Mouse (Mus musculus) left cerebral cortex, adult 2 months (tissue): ENCODE measurements at regions not wholly inside any gene's neighbourhood (a gene's known extent, or its start where the extent isn't known, plus 50 kb on each side); places are given as distances from the start of the nearest gene placed in this dataset.
A peak's percentile ranks its signal among the peaks of the same experiment; 100 is the strongest.

Source experiments
- DNase-seq, 2 experiments: peaks; one replicate each; pipeline ENCODE4 v3.0.0; 2021 to 2022; ENCODE audit warnings: low spot score in 2 of 2, mixed read lengths in 1 of 2; ENCODE audit errors: extremely low spot score in 1 of 2
- H3K27ac ChIP-seq: fragments of 200-600 bp; 2 replicates; pipeline ENCODE4 v1.8.1; 2022
- H3K4me3 ChIP-seq: fragments of 200-600 bp; 2 replicates; pipeline ENCODE4 v1.8.1; 2022
- CTCF ChIP-seq: fragments of 200-600 bp; IDR thresholded peaks from 2 replicates; pipeline ENCODE4 v1.8.1; 2022; ENCODE audit warnings: antibody characterized with exemption, mild to moderate bottlenecking, moderate library complexity
- intact Hi-C: fragments of 180-260 bp; cut with DNase I; formaldehyde crosslinking; loops from one replicate; pipeline ENCODE4 v1.15.1; 2025

GRCm38 (mm10) chr5:119052354-119052996 lies 492.0 kb downstream of the Med13l start:
- H3K4me3 ChIP-seq: no peak overlapping the region
- TF ChIP-seq CTCF: no peak
- DNase-seq: no peak
- intact Hi-C loops: no loop called here
- no peak overlapping the region for H3K27ac ChIP-seq

DNA sequence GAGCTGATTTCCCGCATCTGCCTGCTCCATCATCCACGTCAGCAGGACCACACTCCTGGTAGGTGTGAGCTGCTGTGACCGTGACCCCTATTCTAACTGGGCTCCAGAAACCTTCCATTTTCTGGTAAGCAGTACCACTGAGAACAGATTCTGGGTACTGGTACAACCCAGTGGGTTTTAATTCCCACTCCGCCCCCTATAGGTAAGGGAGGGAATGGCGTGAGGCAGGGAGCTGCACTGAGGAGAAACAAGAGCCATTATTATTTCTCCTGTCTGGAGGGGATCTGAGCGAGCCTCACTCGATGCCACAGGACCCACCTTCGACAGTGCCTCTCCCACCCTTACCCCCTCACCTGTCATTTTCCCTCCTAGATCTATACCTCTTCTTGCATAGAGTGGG lies 493.3 kb downstream of the Med13l start:
- intact Hi-C loops: no loop called here
- no peak overlapping the region for H3K27ac ChIP-seq
- no peak for DNase-seq
- H3K4me3 ChIP-seq: no peak overlapping the region
- peak; percentile 38 for TF ChIP-seq CTCF

- H3K27ac ChIP-seq: no peak overlapping the region
- no peak for DNase-seq
- no peak overlapping the region for H3K4me3 ChIP-seq
- TF ChIP-seq CTCF: no peak
- intact Hi-C loops: no loop called here
These were observed 493.9 kb downstream of the Med13l start for GRCm38 (mm10) chr5:119054393-119054792.

GRCm38 (mm10) chr5:119055430-119055829 lies 495.0 kb downstream of the Med13l start:
- intact Hi-C loops: no loop called here
- Histone ChIP-seq H3K4me3 (no peak overlapping the region), H3K27ac (peak overlapping the region; percentile 59)
- no peak for TF ChIP-seq CTCF
- peak; percentile 13 to 37 for DNase-seq

- TF ChIP-seq CTCF: no peak
- intact Hi-C loops: no loop called here
- no peak for DNase-seq
- Histone ChIP-seq H3K27ac (peak overlapping the region; percentile 1; the same call in 1 of the 2 replicates), H3K4me3 (no peak overlapping the region)
These were observed 497.3 kb downstream of the Med13l start for GRCm38 (mm10) chr5:119057813-119058212.

DNA sequence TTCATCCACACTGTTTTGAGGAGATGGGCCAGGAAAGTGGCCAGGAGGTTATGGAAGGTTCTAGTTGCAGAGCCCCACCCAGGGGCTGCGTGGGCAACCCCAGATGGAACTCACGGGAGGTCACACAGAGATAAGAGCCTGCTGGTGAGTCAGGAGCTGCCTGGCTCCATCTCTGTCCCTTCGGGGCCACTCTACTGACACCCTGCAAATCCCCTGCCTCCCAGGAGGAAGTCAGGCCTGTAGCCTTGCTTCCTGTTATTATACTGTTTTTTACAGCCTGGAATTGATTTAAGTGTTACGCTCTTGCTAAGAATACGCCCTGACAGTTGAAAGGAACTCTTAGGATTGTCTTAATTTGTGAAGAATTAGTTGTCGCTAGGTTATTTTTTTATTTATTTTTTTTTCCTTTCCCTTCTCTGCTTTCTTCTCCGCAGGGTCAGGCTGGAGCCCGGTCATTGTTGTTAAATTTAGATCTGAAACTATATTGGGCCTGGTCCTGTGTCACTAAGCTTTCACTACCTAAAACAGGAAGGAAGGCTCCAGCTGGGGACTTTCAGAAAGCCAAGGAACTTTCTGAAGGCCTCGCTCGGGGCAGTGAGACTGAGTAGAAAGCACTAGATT lies 497.9 kb downstream of the Med13l start:
- intact Hi-C loops: no loop called here
- TF ChIP-seq CTCF: no peak
- H3K27ac ChIP-seq: peak overlapping the region; percentile 36; the same call in 1 of the 2 replicates
- DNase-seq: no peak
- no peak overlapping the region for H3K4me3 ChIP-seq

- intact Hi-C loops: no loop called here
- DNase-seq: no peak
- no peak for TF ChIP-seq CTCF
- no peak overlapping the region for H3K4me3 ChIP-seq
- peak overlapping the region; percentile 36; the same call in 1 of the 2 replicates for H3K27ac ChIP-seq
These were observed 498.7 kb downstream of the Med13l start for GRCm38 (mm10) chr5:119059223-119059622.

- no peak for TF ChIP-seq CTCF
These were observed 500.4 kb downstream of the Med13l start for GRCm38 (mm10) chr5:119060886-119061285.

DNA sequence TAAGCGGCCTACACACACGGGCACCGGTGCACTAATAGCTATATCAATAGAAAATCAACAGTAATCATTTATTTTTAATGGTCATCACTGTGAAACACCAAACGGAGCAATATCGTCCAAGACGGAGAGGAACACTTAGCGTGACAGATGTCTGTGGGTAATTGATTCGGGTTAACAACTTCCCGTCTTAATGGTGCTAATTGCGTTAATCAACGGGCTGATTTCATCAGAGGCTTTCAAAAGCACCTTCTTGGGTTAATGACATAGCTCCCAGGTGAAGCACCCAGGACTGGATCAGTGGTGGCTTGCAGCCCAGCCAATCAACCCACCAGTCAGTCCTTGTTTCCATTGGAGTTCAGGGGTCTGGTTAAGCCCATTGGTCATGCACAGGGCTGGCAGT lies 502.0 kb downstream of the Med13l start:
- intact Hi-C loops: no loop called here
- no peak for DNase-seq
- Histone ChIP-seq H3K4me3 (no peak overlapping the region), H3K27ac (no peak overlapping the region)
- TF ChIP-seq CTCF: no peak

More at GRCm38 (mm10) chr5:119060886-119061285, 500.4 kb downstream of the Med13l start:
- no peak for DNase-seq
- H3K27ac ChIP-seq: no peak overlapping the region
- intact Hi-C loops: no loop called here
- no peak overlapping the region for H3K4me3 ChIP-seq

DNA sequence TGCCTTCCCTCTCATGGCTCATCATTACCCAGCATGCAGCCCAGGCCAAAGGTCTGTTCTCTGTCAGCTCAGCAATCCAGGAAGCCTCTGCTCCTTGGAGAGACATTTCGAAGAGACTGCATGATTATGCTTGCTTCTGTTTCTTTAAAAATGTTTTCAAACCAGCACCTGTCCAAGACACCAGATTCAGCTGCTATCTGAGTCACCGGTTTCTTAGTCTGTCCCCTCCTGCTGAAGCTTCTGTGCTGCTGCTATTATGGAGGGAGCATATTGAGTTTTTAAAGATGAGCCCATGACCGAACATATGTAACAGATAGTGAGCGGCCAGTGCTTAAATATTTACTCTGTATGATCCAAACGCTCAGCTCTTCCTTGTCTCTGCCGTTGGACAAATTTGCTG lies 506.2 kb downstream of the Med13l start:
- H3K27ac ChIP-seq: no peak overlapping the region
- no peak overlapping the region for H3K4me3 ChIP-seq
- no peak for TF ChIP-seq CTCF
- no peak for DNase-seq
- intact Hi-C loops: no loop called here

DNA sequence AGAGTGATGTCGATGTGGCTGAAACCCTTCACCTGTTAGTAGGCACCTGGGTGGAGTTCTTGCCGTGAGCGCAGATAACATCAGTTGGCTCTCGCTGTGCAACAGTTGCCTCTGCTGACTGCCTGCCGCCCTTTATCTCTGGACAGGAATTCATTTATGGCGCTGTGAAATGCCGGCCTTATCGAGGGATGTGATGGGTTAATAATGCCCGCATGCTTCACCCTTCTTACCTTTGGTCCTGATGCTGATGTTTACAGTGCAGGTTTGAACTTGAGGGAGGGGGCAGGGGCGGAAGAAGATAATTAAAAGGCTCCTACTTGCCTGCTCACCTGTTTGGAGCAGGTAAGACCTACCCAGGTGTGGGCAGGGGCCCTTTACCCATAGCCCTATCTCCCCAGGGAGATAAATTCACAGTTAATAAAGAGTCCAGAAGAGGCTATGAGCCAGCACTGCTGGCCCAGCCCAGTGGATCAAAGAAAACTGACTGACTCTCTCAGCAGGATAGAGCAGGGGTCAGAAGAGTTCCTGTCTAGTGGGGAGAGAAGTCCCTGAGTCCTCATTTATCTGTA lies 509.4 kb downstream of the Med13l start:
- no peak overlapping the region for H3K4me3 ChIP-seq
- no peak for DNase-seq
- intact Hi-C loops: no loop called here
- no peak overlapping the region for H3K27ac ChIP-seq
- no peak for TF ChIP-seq CTCF

- Histone ChIP-seq H3K27ac (no peak overlapping the region), H3K4me3 (no peak overlapping the region)
- intact Hi-C loops: no loop called here
- no peak for DNase-seq
- no peak for TF ChIP-seq CTCF
These were observed 512.2 kb downstream of the Med13l start for GRCm38 (mm10) chr5:119072712-119073111.
